Mouse (Mus musculus) urinary bladder, postnatal 4 days (tissue): ENCODE measurements around the gene Vkorc1.

ENCODE experiments used
- DNase-seq, 2 experiments: peaks; one replicate each; pipeline ENCODE4 v3.0.0; 2021 to 2022; ENCODE audit warnings: low spot score in 2 of 2

The Vkorc1 gene

DNA sequence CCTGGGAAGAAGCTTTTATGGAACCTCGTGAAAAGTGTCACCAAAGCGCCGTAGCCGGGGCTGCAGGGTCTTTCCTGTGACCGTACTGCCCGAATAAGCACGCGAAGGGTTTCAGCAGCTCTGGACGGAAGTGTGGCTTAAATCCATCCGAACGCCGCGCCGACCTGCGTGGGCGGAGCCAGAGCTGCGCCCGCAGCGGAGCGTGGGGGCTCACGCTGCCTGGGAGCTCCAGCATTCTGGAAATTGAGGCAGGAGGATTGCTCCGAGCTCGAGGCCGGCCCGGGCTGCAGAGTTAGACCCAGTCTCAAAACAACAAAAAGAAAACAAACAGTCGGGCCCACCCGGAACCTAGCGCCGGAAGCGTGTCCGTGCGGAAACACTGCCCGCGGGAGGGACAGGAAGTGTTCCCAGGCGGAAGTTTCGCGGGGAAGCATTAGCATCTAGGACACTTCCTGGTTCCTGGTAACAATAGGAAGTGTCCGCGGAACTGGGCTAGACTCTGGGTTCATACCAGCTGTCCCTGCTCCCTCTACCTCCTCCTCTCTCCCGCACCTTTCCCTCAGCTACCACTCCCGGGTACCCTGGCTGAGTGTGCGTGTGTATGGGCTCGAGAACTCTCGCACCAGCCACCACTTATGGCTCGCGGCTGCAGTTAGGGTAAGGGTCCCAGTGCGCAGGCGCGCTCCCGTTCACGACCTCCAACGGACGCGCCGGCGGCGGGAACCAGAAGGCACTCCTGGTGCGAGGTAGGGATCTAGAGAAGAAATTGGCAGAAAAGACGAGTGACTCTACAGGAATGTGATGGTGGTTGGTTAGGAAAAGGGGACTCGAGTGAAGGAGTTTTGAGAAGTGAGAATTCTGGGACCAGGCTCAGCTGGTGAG, 18.7 kb downstream of the Vkorc1 start, which contains the start of gene Zfp668:
TSS of gene Zfp668 (minus strand) at position 362 of the 882 bp plus-strand sequence.
- peak; percentile 85 to 91 for DNase-seq

GRCm38 (mm10) chr7:127876041-127876466, 19.4 kb downstream of the Vkorc1 start, which contains the start of gene Zfp646:
Zfp646 (plus strand) TSS chr7:127876221.
- DNase-seq, result peak; percentile 70 to 71

DNA sequence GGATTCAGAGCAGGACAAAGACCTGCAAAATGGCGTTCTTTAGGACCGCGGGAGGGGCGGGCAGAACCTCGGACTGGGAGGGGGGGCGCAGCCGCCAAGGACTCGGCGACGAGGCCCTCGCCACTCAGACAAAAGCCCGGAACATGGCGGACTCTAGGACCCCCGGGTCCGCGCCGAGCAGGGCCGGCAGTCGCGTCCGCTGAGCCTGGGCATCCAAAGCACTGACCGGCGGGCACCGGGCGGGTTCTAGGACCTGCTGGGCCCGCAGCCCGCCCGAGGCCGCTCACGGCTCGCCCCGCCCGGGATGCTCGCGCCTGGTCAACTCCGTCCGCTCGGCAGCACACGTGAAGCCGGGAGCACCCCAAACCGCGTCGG, 19.8 kb downstream of the Vkorc1 start:
- peak; percentile 92 to 93 for DNase-seq

GRCm38 (mm10) chr7:127874812-127875626, 20.4 kb downstream of the Vkorc1 start:
- no peak for DNase-seq

- DNase-seq, result no peak
Observed at GRCm38 (mm10) chr7:127870136-127870821, 25.1 kb downstream of the Vkorc1 start.

DNA sequence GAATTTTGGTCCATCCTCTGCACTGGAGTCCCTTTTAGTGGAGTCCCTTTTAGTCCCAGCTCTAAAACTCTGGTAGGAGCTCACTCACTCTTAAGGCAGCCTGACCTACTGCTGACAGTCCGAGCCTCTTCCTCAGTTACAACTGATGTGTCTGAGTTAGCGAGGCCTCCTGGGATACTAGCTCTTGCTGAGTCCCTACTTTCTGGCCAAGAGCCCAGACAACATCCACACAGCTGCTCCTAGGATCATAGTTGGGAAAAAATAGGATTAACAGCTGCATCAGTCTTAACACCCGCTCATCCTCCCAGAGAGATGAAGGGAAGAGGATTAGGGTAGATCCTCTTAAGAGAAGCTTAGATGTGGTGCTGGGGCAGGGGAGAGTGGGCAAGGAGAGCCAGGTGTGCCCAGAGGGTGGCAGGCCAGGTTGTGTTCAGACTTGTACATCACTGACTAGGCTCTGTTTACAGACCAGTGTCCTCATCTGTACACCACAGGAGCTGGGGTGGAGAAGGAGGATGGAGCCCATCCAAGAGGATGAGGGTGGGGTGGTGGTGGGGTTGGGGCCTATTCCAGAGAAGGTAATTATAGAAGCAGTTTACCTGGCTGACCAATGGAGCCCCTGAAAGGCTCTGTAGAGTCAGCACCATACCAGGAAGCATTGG, 26.1 kb downstream of the Vkorc1 start:
- DNase-seq, result no peak

GRCm38 (mm10) chr7:127867641-127868040, 27.8 kb downstream of the Vkorc1 start:
- DNase-seq, result no peak

- DNase-seq, result no peak
Observed at GRCm38 (mm10) chr7:127866434-127866833, 29.0 kb downstream of the Vkorc1 start.

DNA sequence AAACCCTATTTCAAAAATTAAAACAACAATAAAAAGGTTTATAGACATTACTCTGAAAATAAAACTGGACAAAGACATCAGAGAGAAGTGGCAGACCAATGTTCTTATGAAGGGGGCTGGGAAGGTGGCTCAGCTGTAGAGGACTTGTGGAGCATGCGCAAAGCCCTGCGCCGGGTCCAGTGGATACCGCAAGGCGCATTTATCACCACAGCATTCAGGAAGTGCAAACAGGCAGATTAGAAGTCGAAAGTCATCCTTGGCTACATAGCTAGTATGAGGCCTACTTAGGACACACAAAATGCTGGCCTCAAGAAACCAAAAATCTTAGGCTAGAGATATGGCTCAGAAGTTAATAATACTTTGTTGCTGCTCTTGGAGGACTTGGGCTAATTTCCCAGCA, 37.2 kb downstream of the Vkorc1 start:
- no peak for DNase-seq

- no peak for DNase-seq
Observed at GRCm38 (mm10) chr7:127850906-127851305, 44.5 kb downstream of the Vkorc1 start.

- no peak for DNase-seq
Observed at GRCm38 (mm10) chr7:127849973-127850875, 45.2 kb downstream of the Vkorc1 start.
